Mouse (Mus musculus): Measurements from ENCODE around the gene Mapkapk2.

DNA sequence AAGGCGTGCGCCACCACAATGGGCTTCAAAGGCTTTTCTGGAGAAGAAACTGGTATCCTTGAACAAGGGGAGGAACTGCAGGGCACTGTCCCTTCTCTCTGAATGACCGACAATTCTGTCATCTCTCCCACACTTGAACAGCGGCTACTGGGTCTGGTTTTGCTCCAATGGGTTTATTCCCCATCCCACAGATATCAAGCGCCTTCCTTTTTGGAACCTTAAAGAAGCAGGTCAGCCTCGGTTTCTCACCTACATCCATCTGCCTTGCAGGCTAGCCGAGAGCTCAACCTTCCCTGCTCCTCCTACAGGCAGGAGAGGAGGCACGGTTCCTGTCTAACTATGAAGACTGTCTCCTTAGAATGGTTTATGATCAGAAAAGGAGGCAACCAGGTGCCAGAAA is 48.7 kb downstream of the Mapkapk2 start:
- TF ChIP-seq POLR2A (IDR thresholded peaks at IDR 0.05; ENCODE audit: borderline replicate concordance, extremely low read depth, low read depth, low read length) (no peak), CTCF (IDR thresholded peaks at IDR 0.05; ENCODE audit: insufficient read depth, low read length) (no peak)
